Mouse (Mus musculus) C2C12 (cell line): ENCODE measurements at regions not wholly inside any gene's neighbourhood (a gene's known extent, or its start where the extent isn't known, plus 50 kb on each side); places are given as distances from the start of the nearest gene placed in this dataset.

ENCODE experiments used
- CEBPB ChIP-seq: IDR thresholded peaks from one replicate; pipeline ENCODE4 v1.6.1; 2011; ENCODE audit warnings: low read depth, mild to moderate bottlenecking, control low read depth, moderate library complexity
- CTCF ChIP-seq: IDR thresholded peaks from one replicate; pipeline ENCODE4 v1.5.1; 2011; ENCODE audit not compliant: control insufficient read depth, insufficient read depth, insufficient read length
- FOSL1 ChIP-seq: IDR thresholded peaks from one replicate; pipeline ENCODE4 v1.8.0; 2011; ENCODE audit warnings: mild to moderate bottlenecking, low read length; ENCODE audit not compliant: poor library complexity, insufficient read depth, severe bottlenecking
- MAX ChIP-seq: IDR thresholded peaks from one replicate; pipeline ENCODE4 v1.6.1; 2011; ENCODE audit warnings: mild to moderate bottlenecking, control low read depth
- MYOD1 ChIP-seq: IDR thresholded peaks from one replicate; pipeline ENCODE4 v1.6.1; 2011; ENCODE audit warnings: low read depth; ENCODE audit not compliant: control insufficient read depth, insufficient read length
- MYOG ChIP-seq: IDR thresholded peaks from one replicate; pipeline ENCODE4 v1.6.1; 2011; ENCODE audit not compliant: control insufficient read depth, insufficient read length; ENCODE audit errors: extremely low read depth
- USF1 ChIP-seq: IDR thresholded peaks from one replicate; pipeline ENCODE4 v1.6.1; 2011; ENCODE audit warnings: low read depth, mild to moderate bottlenecking, control low read depth, moderate library complexity

- TF ChIP-seq CTCF (no peak), USF1 (peak; percentile 22), FOSL1 (no peak), CEBPB (no peak), MYOG (no peak), MAX (no peak), MYOD1 (peak; percentile 2)
These were observed 97.4 kb downstream of the 1700001O22Rik start for GRCm38 (mm10) chr2:30706036-30706435.
